Mouse (Mus musculus) fat pad, adult 2 months (tissue): Measurements from ENCODE around the gene Oxct2b.
A peak's percentile ranks its signal among the peaks of the same experiment; 100 is the strongest.
"Not testable (repeated sequence)": the region's sequence is repeated elsewhere in the genome, so short reads cannot be mapped to it uniquely, and the experiment has no call there.

ENCODE experiments used
- DNase-seq: peaks from one replicate; pipeline ENCODE4 v3.0.0-alpha.2; 2011; ENCODE audit warnings: low read depth, low spot score; ENCODE audit errors: extremely low read depth

Oxct2b gene

GRCm38 (mm10) chr4:123112216-123112764 lies 3.8 kb upstream of the Oxct2b start:
- no peak for DNase-seq

GRCm38 (mm10) chr4:123114651-123115050 lies 1.4 kb upstream of the Oxct2b start:
- DNase-seq: not testable (repeated sequence)

GRCm38 (mm10) chr4:123116640-123117039 lies 574 bp downstream of the Oxct2b start:
- not testable (repeated sequence) for DNase-seq

- no peak for DNase-seq
These were observed 5.2 kb downstream of the Oxct2b start for GRCm38 (mm10) chr4:123121286-123121685.

GRCm38 (mm10) chr4:123126626-123127025 lies 10.6 kb downstream of the Oxct2b start:
- DNase-seq: no peak

- DNase-seq: no peak
These were observed 11.0 kb downstream of the Oxct2b start for GRCm38 (mm10) chr4:123127051-123127450.

- DNase-seq: no peak
These were observed 21.5 kb downstream of the Oxct2b start for GRCm38 (mm10) chr4:123137551-123137950.

- peak; percentile 33 for DNase-seq
These were observed 23.6 kb downstream of the Oxct2b start, which contains the start of gene Ppie for GRCm38 (mm10) chr4:123139513-123140154. Gene Ppie, minus strand, starts transcription at chr4:123139951.

GRCm38 (mm10) chr4:123147446-123148150 lies 31.5 kb downstream of the Oxct2b start:
- no peak for DNase-seq

- DNase-seq: no peak
These were observed 35.9 kb downstream of the Oxct2b start for GRCm38 (mm10) chr4:123152003-123152402.

GRCm38 (mm10) chr4:123152976-123153375 lies 36.9 kb downstream of the Oxct2b start:
- no peak for DNase-seq

- DNase-seq: no peak
These were observed 38.9 kb downstream of the Oxct2b start for GRCm38 (mm10) chr4:123155004-123155403.

- no peak for DNase-seq
These were observed 39.4 kb downstream of the Oxct2b start for GRCm38 (mm10) chr4:123155427-123155826.

- no peak for DNase-seq
These were observed 39.8 kb downstream of the Oxct2b start for GRCm38 (mm10) chr4:123155840-123156239.

- DNase-seq: no peak
These were observed 44.5 kb downstream of the Oxct2b start for GRCm38 (mm10) chr4:123160571-123160970.

GRCm38 (mm10) chr4:123161251-123161650 lies 45.2 kb downstream of the Oxct2b start:
- DNase-seq: not testable (repeated sequence)

- DNase-seq: no peak
These were observed 46.3 kb downstream of the Oxct2b start for GRCm38 (mm10) chr4:123162305-123162917.

GRCm38 (mm10) chr4:123164157-123164556 lies 48.1 kb downstream of the Oxct2b start:
- no peak for DNase-seq
